Mouse (Mus musculus) MEL (cell line): ENCODE measurements around the gene Ppfia4. TPM values are rescaled to one million over a fixed set of nuclear protein-coding genes. Genes with fewer than 3 reads are reported as not detected.

Source experiments
- DNase-seq: peaks from one replicate; pipeline ENCODE4 v3.0.0; 2011; ENCODE audit warnings: low read depth, low spot score
- H3K27ac ChIP-seq: 2 replicates; pipeline ENCODE4 v1.5.1; 2012; ENCODE audit warnings: low read depth, mild to moderate bottlenecking, control low read depth, low read length, moderate library complexity; ENCODE audit not compliant: control insufficient read depth
- H3K27me3 ChIP-seq, 2 experiments: fragments of 150-350 bp in 1 of 2; sonication (generic) in 1 of 2; 2 replicates each; pipeline ENCODE4 v1.6.1; 2012; ENCODE audit warnings: low read length in 2 of 2, mild to moderate bottlenecking in 2 of 2, improper control_type of control experiment in 1 of 2, moderate library complexity in 1 of 2; ENCODE audit not compliant: insufficient read depth in 2 of 2, control insufficient read depth in 1 of 2
- H3K36me3 ChIP-seq, 2 experiments: 2 replicates each; pipeline ENCODE4 v1.6.1; 2012 to 2014; ENCODE audit warnings: low read length in 2 of 2, improper control_type of control experiment in 1 of 2, inconsistent platforms in 1 of 2, mild to moderate bottlenecking in 1 of 2; ENCODE audit not compliant: insufficient read depth in 2 of 2, control insufficient read depth in 1 of 2
- H3K4me1 ChIP-seq, 2 experiments: fragments of 150-350 bp in 1 of 2; sonication (generic) in 1 of 2; 2 replicates each; pipeline ENCODE4 v1.6.1; 2012; ENCODE audit warnings: low read length in 2 of 2, improper control_type of control experiment in 1 of 2, mild to moderate bottlenecking in 1 of 2; ENCODE audit not compliant: insufficient read depth in 2 of 2, control insufficient read depth in 1 of 2
- H3K4me3 ChIP-seq, 2 experiments: fragments of 150-350 bp in 1 of 2; sonication (generic) in 1 of 2; 2 replicates each; pipeline ENCODE4 v1.5.1; 2012; ENCODE audit warnings: low read depth in 2 of 2, low read length in 2 of 2, mild to moderate bottlenecking in 2 of 2, moderate library complexity in 2 of 2, control low read depth in 1 of 2, improper control_type of control experiment in 1 of 2; ENCODE audit not compliant: control insufficient read depth in 1 of 2, insufficient read depth in 1 of 2
- H3K79me2 ChIP-seq: 2 replicates; pipeline ENCODE4 v1.6.1; 2012; ENCODE audit warnings: mild to moderate bottlenecking, low read length, moderate library complexity; ENCODE audit not compliant: control insufficient read depth, poor library complexity, insufficient read depth
- H3K9ac ChIP-seq: 2 replicates; pipeline ENCODE4 v1.6.1; 2012; ENCODE audit warnings: low read depth, mild to moderate bottlenecking, control low read depth, low read length, moderate library complexity; ENCODE audit not compliant: control insufficient read depth, poor library complexity, severe bottlenecking
- H3K9me3 ChIP-seq: fragments of 150-350 bp; sonication (generic); replicated peaks from 2 replicates; pipeline ENCODE4 v1.6.1; 2012; ENCODE audit warnings: mild to moderate bottlenecking, low read length, improper control_type of control experiment, moderate library complexity; ENCODE audit not compliant: insufficient read depth
- E2F4 ChIP-seq: IDR thresholded peaks from 2 replicates; pipeline ENCODE4 v1.6.1; 2011; ENCODE audit warnings: low read depth, low read length, improper control_type of control experiment, borderline replicate concordance
- EP300 ChIP-seq, 2 experiments: IDR thresholded peaks; 2 replicates each; pipeline ENCODE4 v1.6.1; 2011; ENCODE audit warnings: improper control_type of control experiment in 2 of 2, low read length in 2 of 2, low read depth in 1 of 2, mild to moderate bottlenecking in 1 of 2
- ETS1 ChIP-seq: IDR thresholded peaks from 2 replicates; pipeline ENCODE4 v1.6.1; 2012; ENCODE audit warnings: low read depth, mild to moderate bottlenecking, inconsistent platforms, low read length, improper control_type of control experiment, moderate library complexity
- GATA1 ChIP-seq: IDR thresholded peaks from 2 replicates; pipeline ENCODE4 v1.6.1; 2011; ENCODE audit warnings: low read depth, low read length, improper control_type of control experiment
- HCFC1 ChIP-seq: IDR thresholded peaks from 2 replicates; pipeline ENCODE4 v1.6.1; 2012; ENCODE audit warnings: low read depth, mild to moderate bottlenecking, inconsistent platforms, low read length, improper control_type of control experiment, moderate library complexity
- JUND ChIP-seq: IDR thresholded peaks from 2 replicates; pipeline ENCODE4 v1.6.1; 2011; ENCODE audit warnings: low read depth, mild to moderate bottlenecking, improper control_type of control experiment, low read length
- MYB ChIP-seq: IDR thresholded peaks from 2 replicates; pipeline ENCODE4 v1.6.1; 2011; ENCODE audit warnings: mild to moderate bottlenecking, low read depth, low read length, improper control_type of control experiment
- NELFE ChIP-seq: IDR thresholded peaks from 2 replicates; pipeline ENCODE4 v1.6.1; 2011; ENCODE audit warnings: low read depth, low read length, improper control_type of control experiment
- RCOR1 ChIP-seq: IDR thresholded peaks from 2 replicates; pipeline ENCODE4 v1.6.1; 2012; ENCODE audit warnings: low read depth, mild to moderate bottlenecking, inconsistent platforms, low read length, improper control_type of control experiment
- TBP ChIP-seq: IDR thresholded peaks from 2 replicates; pipeline ENCODE4 v1.8.0; 2011; ENCODE audit warnings: low read depth, low read length, improper control_type of control experiment
- UBTF ChIP-seq: IDR thresholded peaks from 2 replicates; pipeline ENCODE4 v1.6.1; 2012; ENCODE audit warnings: low read depth, mild to moderate bottlenecking, inconsistent platforms, low read length, improper control_type of control experiment, moderate library complexity, borderline replicate concordance; ENCODE audit not compliant: insufficient read depth
- ZNF384 ChIP-seq: IDR thresholded peaks from 2 replicates; pipeline ENCODE4 v1.6.1; 2012; ENCODE audit warnings: low read depth, mild to moderate bottlenecking, inconsistent platforms, low read length, improper control_type of control experiment
- polyA plus RNA-seq, 2 experiments: library from polyadenylated mRNA; stranded (reverse) in 1 of 2; unstranded in 1 of 2; fragments of >175 nt in 1 of 2; fragments of >200 nt in 1 of 2; gene quantifications; 2 replicates each; pipeline versions ENCODE4 v1.2.1 to v1.2.4; 2012; ENCODE audit warnings: low replicate concordance in 2 of 2, low read depth in 1 of 2; ENCODE audit not compliant: insufficient read length in 2 of 2, insufficient read depth in 1 of 2, missing spikeins in 1 of 2
- total RNA-seq: library from RNA; depleted of rRNA; stranded (reverse); fragments of 300-350 nt; gene quantifications from 2 replicates; pipeline ENCODE4 v1.2.3, GENCODE M21; 2012

The Ppfia4 gene
- total and polyA plus RNA-seq, 3 experiments, result 0.11 TPM; not detected in 2

DNA sequence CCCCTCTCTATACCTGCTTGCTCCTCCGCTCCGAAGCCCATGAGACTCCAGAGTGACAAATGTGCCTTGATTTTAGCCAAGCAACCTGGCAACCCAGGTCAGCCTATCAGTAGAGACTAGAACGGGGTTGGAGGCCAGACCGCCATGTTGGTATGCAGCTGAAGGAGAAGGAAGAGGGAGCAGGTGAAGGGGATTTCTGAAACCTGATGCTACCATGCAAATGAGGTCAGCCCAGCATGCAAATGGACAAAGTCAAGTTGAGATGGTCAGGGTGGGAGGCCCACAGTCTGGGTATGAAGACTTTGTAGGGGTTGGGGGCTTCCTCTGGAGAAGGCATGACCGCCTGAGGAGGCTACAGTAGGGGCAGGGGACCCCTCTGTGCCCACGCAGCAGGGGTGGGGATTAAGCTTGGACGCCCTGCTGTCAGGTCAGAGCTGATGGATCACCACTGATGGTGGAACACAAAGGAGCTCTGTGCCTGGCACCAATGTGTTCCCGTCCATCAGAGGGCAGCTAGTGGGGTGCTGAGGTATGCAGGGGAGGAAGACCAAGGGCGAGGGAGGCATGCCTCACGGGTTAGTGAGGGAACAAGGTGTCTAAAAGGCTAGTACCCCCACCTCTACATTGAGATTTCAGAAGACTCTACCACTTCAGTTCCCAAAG is 47.1 kb downstream of the Ppfia4 start:
- DNase-seq, result no peak
- no peak overlapping the region for H3K4me3 ChIP-seq
- H3K79me2 ChIP-seq, result no peaks in the 10 kb centered on the region
- H3K27me3 ChIP-seq, result peaks cover 0 to 2% of the 10 kb centered on the region in 2 experiments; a peak in 1 of 4 replicates
- no peak overlapping the region for H3K27ac ChIP-seq
- H3K9me3 ChIP-seq, result no peaks in the 10 kb centered on the region
- TF ChIP-seq TBP, result no peak
- no peak for TF ChIP-seq E2F4
- TF ChIP-seq NELFE, result no peak
- no peak for TF ChIP-seq JUND
- TF ChIP-seq ETS1, result no peak
- no peak for TF ChIP-seq MYB
- no peak for TF ChIP-seq ZNF384
- peaks cover 0 to 3% of the 10 kb centered on the region in 2 experiments; a peak in 2 of 4 replicates for H3K4me1 ChIP-seq
- no peak overlapping the region for H3K9ac ChIP-seq
- 0 out of 4 replicates have a peak, but pooled peaks cover 0 to 2% of the 10 kb centered on the region in 2 experiments for H3K36me3 ChIP-seq

DNA sequence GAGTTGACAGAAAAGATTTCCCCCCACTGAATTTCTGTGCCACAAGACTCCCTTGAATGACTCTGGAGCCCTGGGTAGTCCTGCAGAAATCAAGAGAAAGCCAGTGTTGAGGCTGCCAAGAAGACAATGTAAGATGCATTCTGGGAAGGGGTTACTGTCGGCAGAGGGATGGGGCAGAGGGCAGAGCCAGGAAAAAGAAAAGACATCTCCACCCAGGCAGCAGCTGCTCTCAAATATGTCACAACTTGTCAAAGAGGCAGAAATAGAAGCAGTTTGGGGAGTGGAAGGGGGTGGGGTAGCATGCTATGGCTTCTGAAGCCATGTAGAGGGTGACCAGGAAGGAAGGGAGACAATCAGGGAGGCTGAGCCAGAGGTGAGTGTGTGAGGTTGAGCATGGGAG is 49.6 kb downstream of the Ppfia4 start:
- Histone ChIP-seq H3K9ac (no peak overlapping the region), H3K4me3 (no peak overlapping the region), H3K79me2 (no peaks in the 10 kb centered on the region), H3K27me3 (0 out of 4 replicates have a peak, but pooled peaks cover 0 to 2% of the 10 kb centered on the region in 2 experiments), H3K4me1 (peaks cover 0 to 3% of the 10 kb centered on the region in 2 experiments; a peak in 2 of 4 replicates), H3K9me3 (no peaks in the 10 kb centered on the region), H3K27ac (no peak overlapping the region), H3K36me3 (0 out of 4 replicates have a peak, but pooled peaks cover 0 to 2% of the 10 kb centered on the region in 2 experiments)
- DNase-seq, result no peak
- TF ChIP-seq EP300 (IDR thresholded peaks at IDR 0.05; ENCODE audit: low read depth in 1 of 2, low read length in 2 of 2), result no peak
- TF ChIP-seq UBTF, result no peak
- TF ChIP-seq RCOR1, result no peak
- TF ChIP-seq HCFC1, result no peak

DNA sequence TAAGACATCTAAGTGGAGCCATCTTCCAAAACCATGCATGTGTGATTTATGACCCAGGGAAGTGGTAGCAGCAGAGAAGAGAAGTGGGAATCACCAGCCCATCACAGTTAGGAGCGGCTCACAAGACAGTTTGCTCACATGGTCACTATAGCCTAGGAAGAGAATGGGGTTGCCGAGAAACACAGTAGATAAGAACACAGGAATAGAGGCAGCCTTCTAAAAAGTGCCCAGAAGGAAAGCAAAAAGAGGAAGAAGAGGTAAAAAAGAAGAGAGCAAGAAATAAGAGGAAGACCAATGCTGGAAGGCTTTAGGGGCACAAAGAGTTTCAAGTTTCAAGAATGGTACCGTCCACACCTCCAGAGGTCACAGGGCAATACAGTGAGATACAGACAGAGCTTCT is 50.4 kb downstream of the Ppfia4 start:
- Histone ChIP-seq H3K4me1 (peaks cover 0 to 3% of the 10 kb centered on the region in 2 experiments; a peak in 2 of 4 replicates), H3K9me3 (no peaks in the 10 kb centered on the region), H3K79me2 (no peaks in the 10 kb centered on the region), H3K9ac (no peak overlapping the region), H3K4me3 (no peak overlapping the region), H3K27me3 (0 out of 4 replicates have a peak, but pooled peaks cover 0 to 2% of the 10 kb centered on the region in 2 experiments), H3K27ac (no peak overlapping the region), H3K36me3 (0 out of 4 replicates have a peak, but pooled peaks cover 0 to 2% of the 10 kb centered on the region in 2 experiments)
- DNase-seq, result peak; percentile 51
- TF ChIP-seq E2F4, result no peak
- TF ChIP-seq GATA1, result peak; percentile 55
